Mouse (Mus musculus) embryo, embryonic 11 days (tissue): ENCODE data around the gene Myo1a.

Source experiments
- DNase-seq: peaks from one replicate; pipeline ENCODE4 v3.0.0-alpha.2; 2015

Myo1a gene

GRCm38 (mm10) chr10:127675859-127676398 is 29.0 kb upstream of the Myo1a start:
- no peak for DNase-seq

DNA sequence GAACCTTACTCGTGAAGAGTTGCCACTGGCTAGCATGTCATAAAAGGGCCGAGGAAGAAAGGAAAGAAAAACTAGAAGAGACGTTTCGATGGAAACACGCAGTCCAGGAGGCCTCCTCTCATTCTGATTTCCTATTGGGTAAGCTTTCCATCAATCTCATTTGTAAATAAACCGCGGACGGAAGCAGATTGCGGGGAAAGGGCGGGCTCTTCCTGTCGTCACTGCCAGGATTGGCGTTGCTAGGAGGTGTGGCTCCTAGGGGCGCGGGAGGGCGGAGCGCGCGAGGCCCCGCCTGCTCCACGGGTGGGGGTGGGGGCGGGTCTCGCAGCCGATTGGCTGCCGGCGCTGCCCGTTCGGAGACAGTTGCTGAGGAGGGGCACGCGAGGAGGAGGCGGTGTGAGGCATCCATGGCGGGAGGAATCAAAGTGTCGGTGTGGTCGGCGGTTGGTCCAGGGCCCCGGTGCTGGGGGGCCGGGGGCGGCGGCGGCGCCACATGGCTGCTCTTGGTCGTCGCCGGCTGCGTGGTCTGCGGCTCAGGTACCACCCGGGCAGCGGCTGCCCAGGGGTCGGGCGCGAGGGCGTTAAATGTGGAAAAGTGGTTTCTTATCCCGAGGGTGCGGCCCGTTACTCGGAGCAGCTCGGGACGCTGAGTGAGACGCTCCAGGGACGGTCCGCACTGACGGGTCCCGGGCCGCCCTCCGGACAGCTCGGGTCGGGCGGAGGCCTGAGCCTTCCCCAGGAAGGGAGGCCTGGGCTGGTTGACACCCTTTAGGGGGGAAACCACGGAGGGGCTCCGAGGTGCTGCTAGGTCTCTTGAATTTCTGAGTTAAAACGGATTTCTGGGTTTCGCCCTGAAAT is 28.1 kb upstream of the Myo1a start:
- DNase-seq = peak; percentile 99

DNA sequence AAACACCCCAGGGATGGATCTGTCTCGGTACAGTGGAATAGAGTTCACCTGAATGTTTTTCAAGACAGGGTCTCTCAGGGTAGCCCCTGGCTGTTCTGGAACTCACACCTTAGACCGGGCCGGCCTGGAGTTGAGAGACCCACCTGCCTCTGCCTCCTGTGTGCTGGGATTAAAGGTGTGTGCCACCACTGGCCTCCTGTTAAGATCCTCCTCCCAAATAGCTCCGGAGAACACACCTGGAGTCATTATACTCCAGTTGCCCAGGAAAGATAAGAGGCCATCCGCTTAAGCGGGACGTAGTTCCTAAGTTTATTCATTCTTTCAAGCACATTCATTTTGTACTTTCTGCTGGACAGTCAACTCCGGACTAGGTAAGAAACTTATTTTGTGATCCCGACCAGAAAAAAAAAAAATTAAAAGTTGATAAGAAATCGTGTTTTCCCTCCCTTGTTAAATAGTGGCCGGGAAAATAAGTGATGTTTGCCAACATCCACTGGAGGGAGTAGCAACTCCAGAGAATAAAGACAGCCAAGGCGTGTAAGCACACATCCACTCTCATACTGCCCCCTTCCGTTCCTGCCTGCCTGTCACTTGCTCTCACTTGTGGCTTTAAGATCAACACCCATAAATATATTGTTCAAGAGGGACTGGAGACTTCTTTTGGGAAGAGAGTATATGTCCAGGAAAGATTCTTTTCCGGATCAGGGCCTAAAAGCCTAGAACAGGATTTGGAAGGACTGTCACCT is 27.2 kb upstream of the Myo1a start:
- peak; percentile 85 for DNase-seq

- no peak for DNase-seq
Measured at GRCm38 (mm10) chr10:127679208-127679607, 25.8 kb upstream of the Myo1a start.

GRCm38 (mm10) chr10:127679881-127680280 is 25.1 kb upstream of the Myo1a start:
- DNase-seq = no peak

GRCm38 (mm10) chr10:127682886-127683285 is 22.1 kb upstream of the Myo1a start:
- DNase-seq = no peak

DNA sequence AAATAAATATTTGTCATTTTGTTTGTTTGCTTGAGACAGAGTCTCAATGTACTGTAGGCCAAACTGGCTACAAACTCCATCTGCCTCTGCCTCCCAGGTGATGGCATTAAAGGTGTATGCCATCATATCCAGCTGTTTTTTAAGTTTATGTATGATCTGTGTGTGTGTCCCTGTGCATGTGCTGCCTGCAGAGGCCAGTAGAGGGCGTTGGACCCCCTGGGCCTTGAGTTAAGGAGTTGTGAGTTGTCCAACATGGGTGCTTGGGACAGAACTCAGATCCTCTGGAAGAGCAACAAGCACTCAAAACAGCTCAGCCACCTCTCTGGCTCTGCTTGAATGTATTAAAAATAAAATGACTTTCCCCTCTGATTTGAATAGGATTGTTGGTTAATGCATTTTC is 13.9 kb upstream of the Myo1a start:
- no peak for DNase-seq

DNA sequence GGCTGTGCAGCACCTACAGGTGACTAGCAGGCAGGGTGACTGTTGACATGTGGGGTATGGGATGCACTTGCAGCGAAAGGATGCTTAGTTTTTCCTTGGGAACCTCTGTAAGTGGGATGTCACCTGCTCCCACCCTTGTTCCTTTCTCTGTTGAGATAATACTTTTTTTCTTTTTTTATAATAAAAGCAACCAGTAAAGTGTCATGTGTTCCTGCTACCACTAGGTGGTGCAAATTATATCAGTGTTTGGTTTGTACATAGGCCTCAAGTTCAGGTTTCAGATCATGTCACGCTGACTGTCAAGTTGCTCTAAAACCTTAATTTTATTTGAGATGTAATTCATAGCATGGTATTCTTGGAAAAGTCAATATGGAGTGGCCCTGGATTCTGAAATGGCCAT is 10.3 kb upstream of the Myo1a start:
- DNase-seq = peak; percentile 49

DNA sequence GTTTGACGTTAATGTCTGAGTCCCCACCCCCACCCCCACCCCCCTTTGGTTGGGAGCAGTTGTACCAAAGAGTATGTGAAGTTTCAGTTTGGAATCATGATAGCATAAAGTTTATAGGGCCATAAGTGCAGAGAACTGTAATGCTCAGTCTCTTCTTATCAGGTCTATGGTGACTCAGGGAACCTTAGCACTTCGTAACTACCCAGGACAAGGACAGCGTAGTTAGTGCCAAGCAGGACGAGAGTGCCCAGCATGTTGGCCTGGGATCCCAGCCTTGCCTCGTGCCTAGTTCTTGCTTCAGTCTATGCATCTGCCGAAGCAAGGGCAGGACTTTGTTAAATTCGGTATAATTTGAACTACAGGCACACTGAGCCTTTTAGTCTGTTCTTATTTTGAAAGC is 9.2 kb upstream of the Myo1a start:
- DNase-seq = no peak

GRCm38 (mm10) chr10:127698966-127699365 is 6.0 kb upstream of the Myo1a start:
- DNase-seq = no peak

DNA sequence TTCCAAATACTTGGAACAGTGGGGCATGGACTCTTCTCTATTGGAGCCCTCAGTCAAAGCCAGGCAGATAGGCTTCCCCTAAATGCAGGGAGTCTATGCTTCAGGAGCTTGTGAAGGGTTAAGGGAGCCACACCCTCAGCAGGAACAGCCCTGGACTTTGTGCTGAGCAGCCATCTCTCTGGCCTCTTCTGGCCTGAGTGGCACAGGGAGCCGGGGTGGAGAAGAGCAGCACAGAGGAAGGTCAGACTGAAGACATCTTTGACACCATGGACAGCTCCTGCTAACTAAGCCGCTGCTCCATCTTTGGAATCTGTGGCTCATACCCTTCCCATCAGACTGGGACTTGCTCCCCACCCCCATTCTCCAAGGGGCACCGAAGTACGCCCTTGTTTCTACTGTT is 1.7 kb upstream of the Myo1a start:
- peak; percentile 55 for DNase-seq

- no peak for DNase-seq
Measured at GRCm38 (mm10) chr10:127704293-127704692, 677 bp upstream of the Myo1a start.

GRCm38 (mm10) chr10:127705783-127706182 is 813 bp downstream of the Myo1a start:
- DNase-seq = no peak

- no peak for DNase-seq
Measured at GRCm38 (mm10) chr10:127707721-127708120, 2.8 kb downstream of the Myo1a start.

- DNase-seq = no peak
Measured at GRCm38 (mm10) chr10:127708850-127709370, 3.9 kb downstream of the Myo1a start.

- DNase-seq = no peak
Measured at GRCm38 (mm10) chr10:127710331-127710730, 5.4 kb downstream of the Myo1a start.

DNA sequence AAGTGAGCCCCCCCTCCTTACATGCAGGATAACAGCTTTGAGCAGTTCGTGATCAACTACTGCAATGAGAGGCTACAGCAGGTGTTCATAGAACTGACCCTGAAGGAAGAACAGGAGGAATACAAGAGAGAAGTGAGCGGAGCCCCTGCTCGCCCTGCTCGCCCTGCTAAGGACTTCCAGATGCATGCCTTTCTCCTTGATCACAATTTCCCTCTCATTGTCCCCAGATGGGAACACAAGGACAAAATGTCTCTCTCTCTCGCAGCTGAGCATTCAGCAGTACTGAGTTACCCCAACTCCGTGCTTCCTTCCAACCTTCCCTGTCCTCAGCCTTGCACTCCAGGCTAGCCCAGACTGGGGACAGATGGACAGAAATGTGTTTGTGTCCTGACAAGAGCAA is 7.8 kb downstream of the Myo1a start:
- no peak for DNase-seq

- no peak for DNase-seq
Measured at GRCm38 (mm10) chr10:127721671-127722418, 16.9 kb downstream of the Myo1a start.

- no peak for DNase-seq
Measured at GRCm38 (mm10) chr10:127724178-127724577, 19.2 kb downstream of the Myo1a start, which contains the start of gene Tac2. Tac2 (plus strand) TSS chr10:127724478.

DNA sequence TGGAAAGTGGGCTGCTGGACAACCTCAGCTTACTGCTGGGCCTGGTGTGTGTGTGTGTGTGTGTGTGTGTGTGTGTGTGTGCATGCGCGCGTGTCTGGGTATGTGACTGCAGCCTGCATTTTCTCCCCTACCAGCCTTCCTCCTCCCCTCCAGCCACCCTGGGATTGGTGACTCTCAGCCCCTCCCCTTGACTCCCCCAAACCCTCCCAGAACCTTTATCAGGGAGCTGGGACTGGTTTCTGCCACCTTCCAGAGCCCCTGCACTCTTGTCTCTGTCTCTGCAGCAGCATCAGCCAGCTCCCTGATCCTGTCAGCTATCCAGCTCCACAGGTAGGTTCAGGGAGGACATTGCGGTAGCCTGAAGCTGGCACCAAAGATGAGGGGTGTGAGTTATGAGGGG is 20.2 kb downstream of the Myo1a start:
- no peak for DNase-seq

GRCm38 (mm10) chr10:127728437-127728836 is 23.5 kb downstream of the Myo1a start:
- DNase-seq = no peak

DNA sequence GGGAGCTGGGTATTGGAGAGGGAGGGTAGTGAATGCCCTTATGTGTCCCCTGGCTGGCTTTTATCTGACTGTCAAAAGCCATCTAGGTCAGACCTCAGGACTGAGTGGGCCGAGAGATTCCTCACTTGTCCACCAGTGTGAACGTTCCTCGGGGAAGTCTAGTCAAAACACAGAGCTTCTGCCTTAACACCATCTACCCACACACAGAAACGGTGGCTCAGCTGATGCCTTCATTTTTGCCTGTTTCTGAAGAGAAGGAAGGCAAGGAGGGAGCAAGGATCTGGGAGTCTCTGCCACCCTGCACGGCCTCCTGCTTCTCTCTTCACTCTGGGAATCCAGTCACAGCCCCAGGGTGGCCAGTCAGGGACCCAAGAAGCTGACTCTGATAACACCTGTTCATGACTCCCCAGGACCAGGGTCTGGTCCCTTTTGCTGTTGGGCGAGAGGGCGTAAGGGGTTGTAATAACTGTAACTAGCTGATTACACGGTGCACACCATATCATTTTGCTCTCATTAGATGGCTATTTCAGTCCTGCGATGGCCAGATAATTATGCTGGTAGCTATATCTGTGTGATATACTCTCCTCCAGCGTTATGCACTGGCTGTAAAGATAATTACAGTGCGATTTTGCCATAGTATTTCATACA is 25.4 kb downstream of the Myo1a start:
- no peak for DNase-seq
